Mouse (Mus musculus) thymus, postnatal 10 days (tissue): ENCODE measurements around the gene 1700069L16Rik.

Experiments
- DNase-seq, 2 experiments: peaks; one replicate each; pipeline ENCODE4 v3.0.0; 2021; ENCODE audit warnings: low spot score in 2 of 2

1700069L16Rik gene

DNA sequence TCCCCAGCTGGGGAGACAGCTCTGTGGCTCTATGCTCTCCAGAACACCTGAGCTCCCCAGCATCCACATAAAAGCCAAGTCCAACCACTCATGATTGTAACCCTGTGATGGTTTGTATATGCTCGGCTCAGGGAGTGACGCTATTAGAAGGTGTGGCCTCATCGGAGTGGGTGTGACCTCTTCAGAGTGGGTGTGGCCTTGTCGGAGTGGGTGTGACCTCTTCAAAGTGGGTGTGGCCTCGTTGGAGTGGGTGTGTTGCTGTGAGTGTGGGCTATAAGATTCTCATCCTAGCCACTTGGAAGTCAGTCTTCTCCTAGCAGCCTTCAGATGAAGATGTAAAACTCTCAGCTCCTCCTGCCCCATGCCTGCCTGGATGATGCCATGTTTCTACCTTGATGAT is 37.1 kb downstream of the 1700069L16Rik start:
- DNase-seq: no peak

DNA sequence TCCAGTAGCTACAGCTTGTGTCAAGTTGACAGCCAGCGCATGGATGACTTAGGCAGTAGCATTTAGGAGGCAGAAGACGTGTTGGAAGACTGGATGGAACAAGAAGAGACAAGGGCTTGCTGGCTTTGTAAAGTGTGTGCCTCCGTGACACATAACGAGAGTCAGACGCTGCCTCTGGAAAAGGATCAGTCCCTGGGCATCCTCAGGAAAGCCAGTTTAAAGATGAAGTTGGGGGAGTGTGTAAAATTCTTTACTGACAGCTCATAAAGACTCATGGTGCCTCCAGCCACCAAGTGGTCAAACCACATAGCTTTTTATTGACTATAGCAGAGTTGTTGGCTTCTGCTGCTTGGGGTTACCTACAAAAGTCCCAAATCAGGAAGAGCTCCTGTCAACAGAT is 39.1 kb downstream of the 1700069L16Rik start:
- DNase-seq: no peak

DNA sequence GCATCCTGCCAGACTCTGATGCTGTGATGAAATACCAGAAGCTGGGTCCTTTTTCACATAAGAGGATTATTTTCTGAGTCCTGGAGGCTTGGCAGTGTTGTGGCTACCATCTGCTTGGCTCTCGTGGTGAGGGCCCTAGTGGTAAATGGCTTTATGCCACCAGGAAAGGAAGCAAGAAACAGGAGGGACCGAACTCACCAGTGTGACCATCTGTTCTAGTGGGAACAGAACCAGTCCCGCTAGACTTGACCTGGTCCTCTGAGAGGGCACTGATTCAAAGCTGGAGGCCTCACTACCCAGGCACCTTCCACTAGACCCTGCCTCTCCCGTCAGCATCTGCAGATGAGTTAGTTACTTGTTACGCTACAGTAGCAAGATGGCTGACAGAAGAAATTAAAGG is 41.3 kb downstream of the 1700069L16Rik start:
- DNase-seq: no peak

DNA sequence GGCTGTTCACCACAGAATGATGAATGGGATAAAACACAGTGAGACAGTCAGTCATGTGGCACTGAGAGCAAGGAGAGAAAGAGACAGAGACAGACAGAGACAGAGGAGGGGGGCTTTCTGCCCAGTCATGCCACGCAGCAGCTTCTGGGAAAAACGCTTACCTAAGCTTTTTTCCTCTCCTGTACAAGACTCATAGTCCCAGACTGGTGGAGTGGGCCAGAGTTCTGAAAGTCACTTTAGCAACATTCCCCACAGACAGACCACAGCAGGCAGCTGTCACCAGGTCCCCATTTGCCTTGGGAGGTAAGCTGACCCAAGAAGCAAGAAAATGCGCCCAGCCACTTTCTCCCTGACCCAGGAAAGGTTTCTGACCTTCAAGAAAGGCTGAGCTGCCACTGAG is 42.1 kb downstream of the 1700069L16Rik start:
- DNase-seq: no peak

DNA sequence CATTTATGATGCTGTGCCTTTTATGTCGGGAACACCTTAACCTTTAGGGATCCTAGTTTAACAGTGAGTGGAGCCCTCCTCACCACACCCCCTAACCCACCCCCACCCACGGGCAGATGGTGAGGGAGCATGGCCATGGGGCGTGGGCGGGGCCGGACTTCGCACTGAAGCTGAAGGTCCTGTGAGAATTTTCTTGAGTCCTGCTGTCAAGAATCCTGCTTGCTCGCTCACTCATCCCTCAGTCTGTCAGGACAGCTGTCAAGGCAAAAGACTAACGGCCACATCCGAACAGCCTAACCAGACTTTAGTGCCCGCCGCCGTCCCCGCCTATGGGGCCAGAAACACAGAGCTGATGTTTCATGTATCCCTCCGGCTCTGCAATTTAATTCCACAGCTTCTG is 43.4 kb downstream of the 1700069L16Rik start:
- DNase-seq: no peak

DNA sequence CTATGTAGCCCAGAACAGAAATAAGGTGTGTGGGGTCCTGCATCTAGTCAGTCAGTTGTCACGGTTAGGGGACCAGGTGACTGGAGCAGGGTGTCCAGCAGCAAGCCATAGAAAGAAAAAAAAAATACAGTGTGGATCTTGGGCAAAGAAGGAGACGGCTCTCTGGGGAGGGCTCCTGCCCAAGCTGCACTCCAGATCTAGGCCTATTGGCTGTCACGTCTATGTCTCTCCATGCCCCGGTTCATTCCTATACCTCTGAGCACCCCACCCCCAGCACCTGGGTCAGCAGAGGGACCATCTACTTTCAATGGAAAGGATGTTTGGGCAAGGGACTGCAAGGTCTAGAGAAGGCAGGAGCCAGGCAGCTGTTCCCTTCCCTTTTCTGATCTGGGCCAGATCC is 45.1 kb downstream of the 1700069L16Rik start:
- DNase-seq: no peak

DNA sequence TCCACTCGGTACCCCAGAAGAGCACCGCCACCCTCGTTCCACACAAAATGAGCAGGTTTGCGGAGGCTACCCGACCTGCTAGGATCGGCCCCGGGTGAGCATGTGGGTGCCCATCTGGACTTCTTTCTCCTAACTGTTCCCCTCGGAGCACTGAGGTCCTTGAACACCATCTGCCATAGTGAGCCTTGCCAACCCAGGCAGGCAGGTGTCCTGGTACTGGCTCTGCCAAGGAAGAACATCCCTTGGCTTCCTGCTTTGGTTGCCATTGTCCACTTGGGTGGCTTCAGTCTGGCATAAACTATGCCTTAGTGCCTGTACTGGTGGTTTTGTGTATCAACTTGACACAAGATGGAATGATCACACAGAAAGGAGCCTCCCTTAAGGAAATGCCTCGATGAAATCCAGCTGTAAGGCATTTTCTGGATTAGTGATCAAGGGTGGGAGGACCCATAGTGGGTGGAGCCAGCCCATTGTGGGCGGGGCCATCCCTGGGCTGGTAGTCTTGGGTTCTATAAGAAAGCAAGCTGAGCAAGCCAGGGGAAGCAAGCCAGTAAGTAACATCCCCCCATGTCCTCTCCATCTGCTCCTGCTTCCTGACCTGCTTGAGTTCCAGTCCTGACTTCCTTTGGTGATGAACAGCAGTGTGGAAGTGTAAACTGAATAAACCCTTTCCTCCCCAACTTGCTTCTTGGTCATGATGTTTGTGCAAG is 45.7 kb downstream of the 1700069L16Rik start:
- no peak for DNase-seq

DNA sequence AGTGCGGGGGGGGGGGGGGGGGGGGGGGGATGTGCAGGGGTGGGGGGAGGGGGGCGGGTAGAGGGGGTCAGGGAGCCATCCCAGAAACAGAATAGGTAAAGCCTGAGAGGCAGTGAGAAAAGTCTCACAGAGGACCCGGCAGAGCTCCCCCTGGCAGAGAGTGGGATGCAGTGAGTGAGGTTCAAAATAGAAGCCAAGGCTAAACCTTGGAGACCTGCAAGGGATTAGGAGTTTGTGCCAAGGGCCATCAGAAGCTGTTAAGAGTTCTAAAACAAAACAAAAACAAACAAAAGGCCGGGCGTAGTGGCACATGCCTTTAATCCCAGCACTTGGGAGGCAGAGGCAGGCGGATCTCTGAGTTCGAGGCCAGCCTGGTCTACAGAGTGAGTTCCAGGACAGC is 47.0 kb downstream of the 1700069L16Rik start:
- DNase-seq: no peak

DNA sequence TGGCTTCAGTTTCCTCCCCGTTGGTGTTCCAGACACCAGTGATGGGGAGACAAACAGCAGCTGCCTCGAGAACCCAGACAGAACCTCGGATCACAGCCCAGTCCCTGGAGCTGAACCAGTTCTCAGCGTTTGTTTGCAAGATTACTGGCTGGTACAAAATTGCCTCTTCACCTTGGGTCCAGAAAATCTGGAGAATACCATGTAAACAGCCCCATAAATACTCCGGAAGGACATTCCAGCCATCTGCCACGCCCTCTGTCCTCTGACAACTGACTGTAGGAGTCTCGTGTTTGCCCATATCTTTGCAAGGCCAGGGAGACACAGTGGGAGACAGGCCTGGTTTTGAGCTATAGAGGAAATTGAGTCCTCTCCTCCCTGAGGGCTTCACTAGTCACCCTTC is 49.7 kb downstream of the 1700069L16Rik start:
- no peak for DNase-seq

DNA sequence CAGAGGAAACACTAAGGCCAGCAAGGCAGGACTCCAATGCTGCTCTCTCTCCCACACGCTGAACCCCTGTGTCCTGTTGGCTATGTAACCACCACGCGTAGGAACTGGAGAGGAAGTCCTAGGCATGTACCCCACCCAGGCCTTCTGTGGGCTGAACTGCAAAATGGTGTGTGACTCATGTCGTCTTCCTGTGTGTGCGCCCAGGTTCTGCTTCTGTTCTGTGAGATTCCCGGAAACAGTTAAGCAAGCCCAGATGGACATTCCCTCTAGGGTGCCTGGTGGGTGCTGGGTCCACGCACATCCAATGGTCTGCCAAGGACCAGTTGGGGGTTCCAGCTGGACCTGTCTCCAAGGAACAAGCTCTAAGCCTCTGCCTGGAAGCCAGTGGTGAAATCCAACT is 52.1 kb downstream of the 1700069L16Rik start:
- DNase-seq: no peak

DNA sequence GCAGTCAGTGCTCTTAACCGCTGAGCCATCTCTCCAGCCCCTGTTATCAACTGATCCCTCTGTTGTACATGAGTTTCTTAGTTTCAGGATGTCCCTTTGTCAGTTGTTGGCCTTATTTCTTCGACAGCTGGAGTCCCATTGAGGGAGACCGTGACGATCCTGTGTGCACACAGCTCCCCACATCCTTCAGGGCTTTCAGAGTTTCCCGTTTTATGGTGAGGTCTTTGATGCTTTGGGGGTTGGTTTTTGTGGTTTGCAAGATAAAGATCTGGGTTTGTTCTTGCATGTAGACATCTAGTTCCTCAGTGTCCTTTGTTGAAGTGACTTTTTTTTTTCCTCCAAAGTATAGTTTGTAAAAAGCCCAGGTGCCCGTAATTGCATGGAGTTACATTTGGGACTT is 54.0 kb downstream of the 1700069L16Rik start:
- DNase-seq: peak; percentile 63 to 69

DNA sequence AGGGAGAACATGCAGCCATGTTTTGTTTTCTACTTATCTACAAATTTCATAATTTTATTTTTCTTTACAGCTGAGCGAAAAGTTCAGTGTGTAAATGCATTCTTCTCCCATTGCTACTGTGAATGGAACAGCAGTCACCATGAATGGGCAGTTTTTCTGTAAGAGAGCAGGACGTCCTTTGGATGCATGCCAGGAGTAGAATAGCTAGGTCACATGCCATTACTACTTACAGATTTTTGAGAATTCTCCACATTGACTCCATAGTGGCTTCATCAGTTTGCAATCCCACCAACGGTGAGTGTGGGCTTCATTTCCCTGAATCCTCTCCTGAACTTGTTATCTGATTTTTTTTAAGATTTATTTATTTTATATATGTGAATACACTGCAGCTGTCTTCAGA is 54.5 kb downstream of the 1700069L16Rik start:
- no peak for DNase-seq

DNA sequence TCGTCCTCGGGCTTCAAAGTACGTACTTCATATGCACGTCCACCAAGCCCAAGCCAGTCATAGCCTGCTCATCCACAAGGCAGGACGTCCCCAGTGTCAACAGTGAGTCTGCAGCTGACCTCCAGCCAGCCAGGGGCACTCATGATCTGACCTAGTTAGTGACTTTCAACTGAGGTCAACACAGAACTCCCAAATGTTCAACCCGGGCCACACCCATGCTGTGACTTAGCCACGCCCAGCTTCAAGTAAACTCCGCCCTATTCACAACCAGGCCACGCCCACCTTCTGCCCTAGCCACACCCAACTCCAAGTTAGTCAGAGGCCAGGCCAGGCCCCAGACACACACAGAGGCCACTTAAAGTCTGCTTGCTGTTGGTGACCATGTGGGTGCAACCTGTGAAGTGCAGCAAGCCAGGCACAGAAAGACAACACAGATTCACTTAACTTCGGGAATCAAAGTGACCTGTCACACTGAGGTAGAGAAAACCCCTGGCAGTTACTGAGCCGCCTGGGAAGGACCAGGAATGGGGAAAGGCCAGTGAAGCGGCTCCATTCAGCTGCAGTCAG is 59.9 kb downstream of the 1700069L16Rik start:
- no peak for DNase-seq

DNA sequence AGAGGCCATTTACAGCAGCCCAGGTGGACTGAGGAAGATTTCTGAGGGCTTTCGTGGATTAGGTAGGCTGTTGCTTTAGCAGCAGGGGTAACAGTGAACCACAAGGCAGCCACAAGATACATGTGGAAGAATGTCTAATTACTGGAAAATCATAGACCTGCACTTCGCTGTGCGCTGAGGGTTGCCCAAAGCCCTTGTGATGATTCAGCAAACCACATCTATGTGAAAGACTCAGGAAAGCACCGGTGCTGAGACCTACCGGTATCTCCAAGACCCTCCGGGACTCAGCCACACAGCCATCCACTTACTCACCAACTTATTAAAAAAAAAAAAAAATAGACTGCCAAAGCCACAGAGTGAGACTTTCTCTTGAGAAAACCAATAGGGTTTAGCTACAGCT is 60.4 kb downstream of the 1700069L16Rik start:
- DNase-seq: no peak

DNA sequence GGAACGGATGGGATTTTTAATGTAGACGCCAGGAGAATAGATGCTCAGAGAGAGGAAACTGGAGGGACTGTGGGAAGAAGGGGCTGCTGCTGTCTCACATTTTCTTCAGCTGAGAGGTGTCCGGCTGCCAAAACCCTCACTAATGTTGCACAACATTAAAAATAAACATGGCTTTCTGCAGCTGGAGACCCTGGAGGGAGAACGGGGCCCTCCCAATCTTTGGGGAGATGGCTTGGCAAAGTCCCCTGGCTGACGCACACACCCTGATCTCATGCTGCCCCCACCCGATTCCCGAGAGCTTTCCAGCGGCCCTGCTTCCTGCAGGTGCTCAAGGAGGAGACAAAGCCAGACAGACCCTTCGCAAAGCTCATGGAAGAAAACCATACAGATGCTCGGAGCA is 63.7 kb downstream of the 1700069L16Rik start:
- no peak for DNase-seq

DNA sequence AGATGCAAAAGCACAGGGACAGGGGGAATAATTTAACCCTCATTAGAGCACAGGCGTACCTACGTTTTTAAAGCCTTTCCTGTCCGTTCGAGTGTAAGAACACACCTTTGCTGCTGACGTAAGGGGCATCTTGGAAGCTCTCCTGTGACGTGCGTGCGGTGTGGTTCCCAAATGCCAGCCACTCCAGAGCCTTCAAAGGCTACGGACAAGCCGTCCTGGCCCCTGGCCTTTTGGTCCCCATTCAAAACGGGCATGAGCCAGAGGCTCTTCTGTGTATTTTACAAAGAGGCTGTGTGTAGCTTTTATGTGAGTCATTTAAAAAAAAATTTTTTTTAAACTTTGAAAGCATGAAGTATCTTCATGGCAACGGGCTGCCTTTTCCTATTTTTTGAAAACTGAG is 69.8 kb downstream of the 1700069L16Rik start:
- DNase-seq: no peak

DNA sequence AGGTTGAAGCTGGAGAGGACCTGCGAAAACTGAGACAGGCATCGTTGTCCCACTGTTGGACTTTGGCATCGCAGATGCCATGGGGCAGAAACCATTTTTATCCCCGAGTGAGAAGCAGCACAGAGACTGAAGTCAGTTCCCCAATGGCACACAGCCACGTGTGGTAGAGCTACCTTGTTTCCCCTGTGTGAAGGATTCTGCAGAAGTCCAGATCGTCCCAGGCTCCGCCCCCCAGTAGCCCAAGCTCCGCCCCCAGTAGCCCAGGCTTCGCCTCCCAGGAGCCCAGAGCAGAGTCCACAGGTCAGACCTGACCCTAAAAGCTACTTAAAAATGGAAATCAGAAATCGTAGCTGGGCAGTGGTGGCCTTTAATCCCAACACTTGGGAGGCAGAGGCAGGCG is 70.4 kb downstream of the 1700069L16Rik start:
- DNase-seq: no peak

DNA sequence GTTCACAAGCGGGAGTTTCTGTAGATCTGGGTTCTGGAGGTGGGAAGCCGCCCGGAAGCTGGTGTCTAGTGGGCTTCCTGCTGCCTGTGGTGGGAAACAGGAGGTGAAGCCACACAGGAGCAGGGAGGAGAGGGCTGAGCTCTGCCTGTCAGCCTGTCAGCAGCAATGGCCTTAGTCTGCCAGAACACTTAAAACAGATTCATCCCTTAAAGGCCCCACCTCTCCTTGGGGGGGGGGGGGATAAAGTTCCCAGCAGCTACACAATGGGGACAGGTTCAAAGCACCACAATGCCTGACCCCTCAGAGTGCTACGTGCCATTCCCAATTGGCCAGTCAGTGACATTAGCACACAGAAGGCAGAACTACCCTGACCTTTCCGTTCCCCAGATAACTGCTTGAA is 72.4 kb downstream of the 1700069L16Rik start:
- no peak for DNase-seq

DNA sequence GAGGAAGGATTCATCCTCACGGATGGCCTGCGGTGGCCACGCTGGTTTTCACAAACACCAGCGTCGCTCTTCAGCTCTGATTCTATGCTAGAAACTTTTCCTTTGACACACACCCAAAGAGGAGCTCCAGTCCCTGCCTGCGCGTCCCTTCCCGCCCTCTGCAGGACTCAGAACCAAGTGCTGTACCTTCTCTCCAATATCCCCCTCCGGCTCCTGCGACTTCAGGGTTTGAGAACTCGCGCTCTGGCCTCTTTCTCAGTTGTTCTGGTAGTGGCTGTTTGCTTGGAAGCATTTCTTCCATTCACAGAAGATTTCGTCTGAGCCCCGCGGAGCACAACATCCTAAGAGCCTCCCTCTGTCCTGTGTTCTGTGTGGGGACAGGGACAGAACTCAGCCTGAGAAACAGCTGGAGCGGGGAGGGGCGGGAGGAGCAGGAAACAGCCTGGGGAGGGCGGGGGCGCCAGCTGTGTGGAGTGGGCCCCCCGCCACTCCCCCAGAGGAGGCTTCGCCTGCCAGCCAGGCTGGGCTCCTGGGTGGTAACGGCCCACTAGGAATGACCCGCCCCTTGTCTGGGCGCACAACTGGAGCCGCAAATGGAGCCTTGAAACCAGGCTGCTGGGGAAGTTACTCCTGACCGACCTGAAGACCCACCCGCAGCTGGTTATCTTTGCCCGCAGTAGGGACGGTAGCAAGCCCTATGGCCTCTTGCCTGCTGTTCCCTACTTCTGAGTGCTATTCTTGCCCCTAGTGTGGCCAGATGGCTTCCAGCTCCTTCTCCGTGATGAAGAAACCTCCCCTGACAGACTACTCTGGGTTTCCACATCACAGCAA is 74.3 kb downstream of the 1700069L16Rik start, which contains the start of gene Cmklr1:
Gene Cmklr1, minus strand, starts transcription at position 392 of the 831 bp plus-strand sequence.
- no peak for DNase-seq

DNA sequence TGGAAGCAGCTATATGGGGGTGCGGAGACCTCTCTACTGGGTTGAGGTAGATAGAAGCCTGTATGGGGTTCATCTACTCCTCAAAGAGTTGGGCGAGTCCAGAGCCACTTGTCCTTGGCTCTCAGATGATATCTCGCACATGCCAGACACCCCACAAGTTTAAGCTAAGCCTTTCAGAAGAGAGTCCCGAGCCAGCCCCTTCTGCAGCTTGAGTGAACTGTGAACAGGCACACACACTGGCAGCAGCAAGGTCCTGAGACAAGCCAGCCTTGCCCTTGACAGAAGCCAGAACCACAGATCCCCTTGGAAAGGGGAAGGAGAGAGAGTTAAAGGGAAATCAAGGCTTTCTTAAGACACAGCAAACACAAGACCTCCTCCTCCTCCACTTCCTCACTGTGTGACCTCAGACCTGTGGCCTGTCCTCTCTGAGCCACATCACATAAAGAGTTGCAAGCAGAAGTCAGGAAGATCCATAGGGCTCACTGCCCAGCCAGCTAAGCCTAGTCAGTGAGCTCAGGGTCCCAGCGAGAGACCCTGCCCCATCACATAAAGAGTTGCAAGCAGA is 75.8 kb downstream of the 1700069L16Rik start:
- DNase-seq: no peak

DNA sequence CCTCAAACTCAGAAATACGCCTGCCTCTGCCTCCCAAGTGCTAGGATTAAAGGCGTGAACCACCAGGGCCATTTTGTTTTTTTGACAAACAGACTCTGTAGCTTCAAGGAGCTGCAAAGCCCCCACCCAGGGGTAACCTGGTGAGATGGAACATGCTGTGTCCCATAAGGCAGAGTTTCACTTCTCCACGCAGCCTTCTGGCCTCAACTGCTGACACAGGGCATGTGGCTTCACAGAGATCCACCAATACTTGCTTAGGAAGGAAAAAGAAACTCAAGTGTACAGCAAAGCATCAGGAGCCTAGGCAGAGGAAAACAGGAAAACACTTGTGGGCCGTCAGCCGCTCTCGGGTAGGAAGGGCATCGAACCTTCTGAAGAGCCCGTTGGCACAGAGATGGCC is 77.4 kb downstream of the 1700069L16Rik start:
- DNase-seq: no peak

DNA sequence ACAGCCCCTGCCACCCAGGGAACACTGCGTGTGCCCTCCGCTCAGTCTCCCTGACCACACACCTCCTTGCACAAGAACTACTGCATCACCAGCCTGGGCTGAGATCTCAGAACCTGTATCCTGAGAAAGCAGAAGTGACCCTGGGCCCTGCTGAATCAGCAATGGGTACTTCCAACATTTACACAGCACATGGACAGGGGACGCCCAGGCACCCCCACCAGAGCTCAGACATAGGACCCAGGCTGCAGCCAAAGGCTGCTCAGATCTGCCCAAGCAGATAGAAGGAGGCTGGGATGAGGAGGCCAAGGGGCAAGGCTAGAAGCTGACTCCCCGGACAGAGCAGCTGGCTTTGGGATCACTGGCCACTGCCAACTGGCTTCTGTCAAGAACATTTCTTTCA is 80.1 kb downstream of the 1700069L16Rik start:
- no peak for DNase-seq
